Mouse (Mus musculus): ENCODE results near the gene Eif5a2. TPM values are rescaled to one million over a fixed set of nuclear protein-coding genes. Genes with fewer than 3 reads are reported as not detected.

The Eif5a2 gene
- polyA plus RNA-seq, 1 experiment, result 12.5 TPM

GRCm38 (mm10) chr3:28841886-28842649, 61.0 kb downstream of the Eif5a2 start:
- Histone ChIP-seq H3K4me3 (ENCODE audit: insufficient read depth, low read length) (no peak overlapping the region), H3K4me1 (ENCODE audit: control insufficient read depth, insufficient read depth, low read length) (no peaks in the 10 kb centered on the region), H3K27ac (ENCODE audit: insufficient read depth, low read length) (no peak overlapping the region)
- no peak for TF ChIP-seq CTCF (IDR thresholded peaks at IDR 0.05; ENCODE audit: borderline replicate concordance, insufficient read depth, low read length)
- TF ChIP-seq POLR2A (IDR thresholded peaks at IDR 0.05; ENCODE audit: low read depth, low read length), result no peak

GRCm38 (mm10) chr3:28843231-28843630, 62.2 kb downstream of the Eif5a2 start:
- no peak for TF ChIP-seq POLR2A (IDR thresholded peaks at IDR 0.05; ENCODE audit: low read depth, low read length)
- TF ChIP-seq CTCF (IDR thresholded peaks at IDR 0.05; ENCODE audit: borderline replicate concordance, insufficient read depth, low read length), result no peak
- H3K4me1 ChIP-seq (ENCODE audit: control insufficient read depth, insufficient read depth, low read length), result no peaks in the 10 kb centered on the region
- no peak overlapping the region for H3K4me3 ChIP-seq (ENCODE audit: insufficient read depth, low read length)
- no peak overlapping the region for H3K27ac ChIP-seq (ENCODE audit: insufficient read depth, low read length)

- Histone ChIP-seq H3K4me3 (ENCODE audit: insufficient read depth, low read length) (no peak overlapping the region), H3K27ac (ENCODE audit: insufficient read depth, low read length) (no peak overlapping the region), H3K4me1 (ENCODE audit: control insufficient read depth, insufficient read depth, low read length) (no peaks in the 10 kb centered on the region)
- TF ChIP-seq CTCF (IDR thresholded peaks at IDR 0.05; ENCODE audit: borderline replicate concordance, insufficient read depth, low read length), result no peak
Observed at GRCm38 (mm10) chr3:28847115-28847514, 66.0 kb downstream of the Eif5a2 start.

Other genes starting within 250 kb of the Eif5a2 start
- not detected in 2 replicates for gene Slc2a2, start 83.4 kb upstream of the Eif5a2 start, polyA plus RNA-seq (2011; ENCODE audit: insufficient read length, low read depth, missing spikeins)
- gene Rpl22l1, start 24.2 kb downstream of the Eif5a2 start, polyA plus RNA-seq (2011; ENCODE audit: insufficient read length, low read depth, missing spikeins), result 655 and 706 TPM in 2 replicates
- not detected in 2 replicates for gene Gm1527, start 111.3 kb downstream of the Eif5a2 start, polyA plus RNA-seq (2011; ENCODE audit: insufficient read length, low read depth, missing spikeins)

Data from embryonic fibroblast, embryonic 13.5 days (primary cell).